Mouse (Mus musculus) left cerebral cortex, postnatal 25 days (tissue): ENCODE results near the gene Cyp2s1. TPM values are rescaled to one million over a fixed set of nuclear protein-coding genes. Genes with fewer than 3 reads are reported as not detected.
A peak's percentile ranks its signal among the peaks of the same experiment; 100 is the strongest.

ENCODE experiments used
- DNase-seq, 2 experiments: peaks; one replicate each; pipeline ENCODE4 v3.0.0; 2022; ENCODE audit warnings: low spot score in 2 of 2, mixed read lengths in 1 of 2
- intact Hi-C: fragments of 180-260 bp; cut with DNase I; formaldehyde crosslinking; loops from one replicate; pipeline ENCODE4 v1.15.1; 2025
- total RNA-seq, 2 experiments: library from RNA; stranded (reverse); gene quantifications; 2 replicates each; pipeline ENCODE4 v1.2.3; 2021

Gene Cyp2s1
- total RNA-seq, 2 experiments from 2014 or later = 1.6 to 4.9 TPM

DNA sequence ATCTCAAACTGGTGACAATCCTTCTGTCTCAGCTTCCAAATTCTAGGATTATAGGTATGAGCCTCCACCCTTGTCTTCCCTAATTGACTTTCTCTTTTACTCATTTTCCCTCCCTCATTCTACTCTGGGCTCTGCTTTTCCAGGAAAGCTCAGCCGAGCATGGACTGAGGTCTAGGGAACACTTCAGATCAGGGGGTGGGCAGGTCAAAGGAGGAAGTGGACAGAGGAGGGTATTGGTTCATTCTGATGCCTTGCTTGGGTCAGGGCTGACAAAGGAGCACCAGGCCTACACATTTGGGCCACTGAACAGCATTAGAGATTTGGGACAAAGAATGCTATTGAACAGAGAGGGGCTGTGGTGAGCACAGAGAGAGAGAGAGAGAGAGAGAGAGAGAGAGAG lies 31.9 kb downstream of the Cyp2s1 start:
- intact Hi-C loops = no loop called here
- DNase-seq = no peak

DNA sequence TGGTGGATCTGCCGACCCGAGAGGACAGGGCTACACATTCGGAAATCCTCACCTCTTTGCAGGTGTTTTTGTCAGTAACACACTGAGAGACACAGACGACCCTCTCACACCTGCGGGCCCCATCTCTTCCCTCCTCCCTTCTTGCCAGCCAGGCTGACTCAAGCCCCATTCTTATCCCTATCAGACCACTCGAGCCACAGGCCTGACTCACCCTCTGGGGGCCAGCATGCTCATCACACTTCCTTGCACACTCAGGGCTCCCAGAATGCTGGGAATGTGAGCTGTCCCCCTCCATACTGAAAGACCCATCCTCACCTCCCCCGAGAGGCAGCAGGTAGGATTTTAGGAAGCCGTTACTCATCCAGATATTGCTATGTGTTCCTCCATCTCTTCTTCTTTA lies 33.0 kb downstream of the Cyp2s1 start:
- no peak for DNase-seq

DNA sequence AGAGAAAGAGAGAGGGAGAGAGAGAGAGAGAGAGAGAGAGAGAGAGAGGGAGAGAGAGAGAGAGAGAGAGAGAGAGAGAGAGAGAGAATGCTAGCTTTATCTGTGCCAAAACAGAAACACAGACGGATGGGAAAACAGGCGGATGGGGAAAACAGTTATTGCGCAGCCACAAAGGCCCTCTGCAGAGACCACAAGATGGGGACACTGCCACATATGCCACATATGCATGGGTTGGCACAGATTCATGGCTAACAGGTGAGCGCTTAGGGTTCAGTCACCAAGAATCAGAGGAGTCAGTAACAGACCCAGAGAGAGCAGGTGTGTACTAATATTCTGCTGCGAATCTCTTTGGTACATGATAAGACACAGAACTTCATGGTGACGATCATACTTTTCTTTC lies 34.0 kb downstream of the Cyp2s1 start:
- intact Hi-C loops = no loop called here
- no peak for DNase-seq

More for the DNA sequence above, 33.0 kb downstream of the Cyp2s1 start:
- intact Hi-C loops = no loop called here

DNA sequence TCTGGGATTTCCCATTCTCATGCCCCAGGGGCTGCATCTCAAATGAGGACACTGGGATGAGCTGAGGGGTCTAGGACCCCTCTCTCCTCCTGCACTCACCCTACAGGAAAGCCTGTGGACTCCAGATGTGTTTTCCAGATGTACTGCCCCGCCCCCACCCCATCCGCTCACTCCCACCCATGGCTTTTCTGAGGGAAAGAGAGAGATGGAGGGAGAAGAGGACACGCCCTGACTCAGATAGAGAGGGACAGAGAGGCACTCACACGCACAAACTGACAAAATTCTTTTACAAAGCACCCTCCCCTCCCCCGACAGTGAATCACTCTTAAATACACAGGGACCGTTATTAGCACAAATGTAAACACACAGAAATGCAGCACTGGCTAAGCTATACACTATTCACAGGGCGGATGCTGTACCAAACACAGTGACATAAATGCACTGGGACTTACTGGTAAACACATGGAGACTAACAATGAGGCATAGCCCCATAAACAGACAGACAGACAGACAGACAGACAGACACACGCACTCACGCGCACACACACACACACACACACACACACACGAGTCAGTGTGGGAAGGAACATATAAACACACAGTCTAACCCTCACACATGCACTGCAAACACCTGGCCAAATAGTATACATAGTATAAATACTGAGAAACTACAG lies 34.6 kb downstream of the Cyp2s1 start:
- no peak for DNase-seq
- intact Hi-C loops = no loop called here

DNA sequence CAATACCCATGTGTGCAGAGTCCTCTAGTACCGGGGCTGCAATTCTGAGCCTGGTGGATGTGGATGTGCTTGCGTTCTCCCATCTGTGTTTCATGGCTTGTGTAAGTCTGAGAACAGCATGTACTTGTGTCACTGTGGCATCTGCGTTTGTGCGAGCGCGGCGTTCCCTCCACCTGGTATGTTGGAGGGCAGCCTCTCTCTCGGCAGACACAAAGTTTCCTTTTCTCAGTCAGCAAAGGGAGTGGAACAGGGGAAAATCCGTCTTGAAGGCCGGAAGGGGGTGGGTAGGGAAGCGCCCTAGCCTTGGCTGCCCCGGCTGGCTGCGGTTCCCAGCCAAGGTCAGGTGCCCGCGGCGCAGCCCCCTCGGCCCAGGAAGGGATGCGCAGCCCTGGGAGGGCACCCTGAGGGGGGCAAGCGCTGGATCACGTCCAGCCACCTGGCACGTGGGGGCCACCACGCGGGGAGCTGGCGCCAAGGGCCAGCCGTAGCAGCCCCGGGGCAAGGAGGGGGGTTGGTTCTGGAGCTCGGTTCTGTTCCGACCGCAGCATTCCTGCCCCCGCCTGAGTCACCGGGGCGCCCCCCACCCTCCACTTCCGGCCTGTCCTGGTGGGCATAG lies 35.3 kb downstream of the Cyp2s1 start:
- intact Hi-C loops = no loop called here
- DNase-seq = peak; percentile 47 to 49

DNA sequence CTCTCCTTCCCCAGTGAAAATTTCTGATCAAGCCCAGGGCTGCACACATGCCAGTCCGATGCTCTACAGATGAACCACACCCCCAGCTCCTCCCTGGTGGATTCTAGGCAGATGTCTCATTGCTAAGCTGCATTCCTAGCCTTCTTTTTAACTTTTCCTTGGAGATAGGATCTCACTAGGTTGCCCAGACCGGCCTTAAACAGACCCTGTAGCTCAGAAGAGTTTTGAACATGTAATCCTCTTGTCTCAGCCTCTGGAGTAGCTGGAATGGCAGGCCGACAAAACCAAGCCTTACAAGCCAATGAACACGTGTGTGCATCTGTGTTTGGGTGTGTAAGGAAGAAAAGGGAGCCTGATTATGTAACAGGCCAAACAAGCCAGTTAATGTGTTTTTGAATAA lies 36.0 kb downstream of the Cyp2s1 start:
- intact Hi-C loops = no loop called here
- DNase-seq = no peak

DNA sequence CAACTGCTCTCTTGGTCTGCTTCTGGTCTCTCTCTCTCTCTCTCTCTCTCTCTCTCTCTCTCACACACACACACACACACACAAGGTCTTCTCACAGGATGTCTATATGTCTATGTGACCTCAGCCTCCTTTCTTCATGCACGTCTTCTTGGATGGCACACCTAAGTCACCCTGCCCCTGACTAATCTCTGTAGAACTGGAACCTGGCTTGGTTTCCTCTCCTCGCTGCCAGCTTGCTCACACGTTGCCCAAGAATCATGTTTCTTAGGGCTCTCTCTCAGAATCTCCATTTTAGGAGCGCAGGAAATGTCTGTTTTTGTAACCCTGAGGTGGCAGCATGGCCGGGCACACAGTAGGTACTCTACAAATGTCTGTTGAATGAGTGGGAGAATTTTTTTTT lies 36.7 kb downstream of the Cyp2s1 start:
- intact Hi-C loops = no loop called here

DNA sequence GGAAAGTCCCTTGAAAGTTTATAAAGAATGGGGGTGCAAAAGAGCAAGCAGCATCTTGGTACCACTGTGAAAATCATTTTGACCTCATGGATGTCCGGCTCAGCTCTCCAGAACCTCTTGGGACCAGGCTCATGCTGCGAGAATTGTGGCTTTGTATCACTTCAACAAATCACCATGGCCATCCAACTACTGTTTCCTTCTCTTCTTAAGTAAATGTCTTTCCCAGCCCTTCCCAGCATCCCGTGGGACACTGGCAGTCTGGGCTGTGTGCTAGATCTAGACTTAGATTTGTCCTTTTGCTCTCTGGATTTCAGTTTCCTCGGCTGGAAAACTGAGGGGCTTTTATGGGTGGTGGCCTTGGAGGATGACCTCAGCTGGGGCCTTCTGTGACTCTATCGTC lies 48.5 kb downstream of the Cyp2s1 start:
- no peak for DNase-seq
- intact Hi-C loops = no loop called here

More for the DNA sequence above, 36.7 kb downstream of the Cyp2s1 start:
- DNase-seq = no peak

DNA sequence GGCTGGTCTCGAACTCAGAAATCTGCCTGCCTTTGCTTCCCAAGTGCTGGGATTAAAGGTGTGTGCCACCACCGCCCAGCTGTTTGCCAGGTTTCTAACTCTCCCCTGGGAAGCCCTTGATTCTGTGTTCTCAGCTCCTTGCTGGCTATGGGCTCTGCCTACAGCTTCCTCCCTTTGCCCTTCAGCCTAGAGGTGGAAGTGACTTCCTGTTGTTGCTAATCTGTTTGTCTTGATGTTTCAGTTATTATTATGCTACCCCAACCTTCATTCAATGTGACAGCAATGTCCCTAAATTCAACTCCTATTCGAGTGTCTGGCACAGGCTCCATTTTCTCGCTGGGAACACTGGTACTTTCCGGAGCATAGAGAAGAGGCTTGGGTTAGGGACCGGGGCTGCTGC lies 50.6 kb downstream of the Cyp2s1 start:
- intact Hi-C loops = no loop called here
- no peak for DNase-seq

DNA sequence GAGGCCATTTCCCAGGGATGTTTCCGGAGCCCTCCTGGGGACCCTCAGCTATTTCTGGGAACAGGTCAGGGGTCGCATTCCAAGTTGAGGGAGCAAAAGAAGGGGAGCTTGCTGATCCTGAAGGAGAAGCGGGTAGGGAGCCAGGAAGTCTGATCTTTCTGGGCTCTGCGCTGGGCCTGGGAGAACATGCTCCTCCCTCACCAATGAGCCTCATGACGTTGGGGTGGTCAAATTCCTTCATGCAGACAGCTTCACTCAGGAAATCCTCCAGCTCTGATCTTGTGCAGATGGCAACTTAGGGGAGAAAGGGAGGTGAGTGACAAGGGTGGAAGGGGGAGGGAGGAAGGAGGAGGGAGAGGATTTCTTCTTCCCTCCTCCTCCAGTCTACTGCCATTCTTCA lies 52.5 kb downstream of the Cyp2s1 start:
- intact Hi-C loops = no loop called here
- no peak for DNase-seq

DNA sequence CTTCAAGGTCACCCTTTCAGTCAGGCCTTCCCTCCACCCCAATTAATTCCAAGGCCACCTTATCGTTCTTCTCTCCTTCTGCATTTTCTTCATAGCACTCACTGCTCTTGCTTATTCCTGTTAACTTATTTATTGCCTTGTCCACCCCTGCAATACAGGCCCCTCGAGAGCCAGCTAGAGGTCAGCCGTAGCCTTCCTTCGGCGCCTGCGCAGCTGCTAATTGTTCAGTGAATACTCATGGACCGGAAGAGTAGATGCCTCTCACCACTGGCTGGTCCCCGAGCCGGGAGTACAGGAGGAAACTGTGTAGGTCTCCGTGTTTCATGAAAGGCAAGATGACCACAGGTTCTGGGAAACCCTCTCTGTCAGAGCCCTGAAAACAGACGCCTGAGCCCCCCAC lies 53.0 kb downstream of the Cyp2s1 start:
- intact Hi-C loops = no loop called here

DNA sequence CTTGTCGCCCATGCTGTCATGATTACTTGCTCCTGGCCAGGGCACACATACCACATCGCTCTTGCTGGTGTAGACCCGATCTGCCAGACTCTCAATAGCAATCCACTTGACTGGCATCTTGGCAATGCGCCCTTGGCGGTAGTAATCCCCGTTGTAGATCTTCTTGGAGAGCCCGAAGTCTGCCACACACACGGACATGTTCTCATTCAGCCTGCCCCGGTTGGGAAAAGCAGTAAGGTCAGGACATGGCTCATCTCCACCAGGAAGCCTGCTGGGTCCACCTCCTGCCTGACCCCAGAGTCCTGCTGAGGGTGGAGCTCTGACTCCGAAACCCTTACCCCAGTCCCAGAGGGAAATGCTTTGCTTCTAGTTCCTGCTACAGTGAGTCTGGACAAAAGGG lies 55.4 kb downstream of the Cyp2s1 start:
- no peak for DNase-seq
- intact Hi-C loops = no loop called here

More for the DNA sequence above, 53.0 kb downstream of the Cyp2s1 start:
- DNase-seq = no peak

DNA sequence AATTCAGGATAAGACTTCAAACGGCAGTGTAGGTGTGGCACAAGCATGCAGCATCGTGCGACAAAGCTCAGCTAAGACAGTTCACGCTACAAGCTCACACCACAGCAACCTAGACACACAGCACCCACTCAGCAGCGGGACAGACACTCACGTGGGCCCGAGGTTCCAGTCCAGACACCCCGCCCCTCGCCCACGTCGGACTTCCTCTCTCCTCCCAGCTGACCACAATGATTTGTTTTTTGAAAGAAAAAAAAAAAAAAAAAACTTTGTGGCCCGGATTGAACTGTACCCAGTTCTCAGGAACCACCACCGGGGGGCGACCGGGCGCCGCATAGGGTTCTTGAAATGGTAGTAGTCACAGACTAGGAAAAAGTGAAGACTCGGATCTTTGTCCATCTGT lies 60.7 kb downstream of the Cyp2s1 start:
- intact Hi-C loops = loop anchor here (1.0 kb wide), 2 partner anchors 49 to 92 kb away; no protein-coding TSS in a partner anchor
- peak; percentile 84 to 90 for DNase-seq

DNA sequence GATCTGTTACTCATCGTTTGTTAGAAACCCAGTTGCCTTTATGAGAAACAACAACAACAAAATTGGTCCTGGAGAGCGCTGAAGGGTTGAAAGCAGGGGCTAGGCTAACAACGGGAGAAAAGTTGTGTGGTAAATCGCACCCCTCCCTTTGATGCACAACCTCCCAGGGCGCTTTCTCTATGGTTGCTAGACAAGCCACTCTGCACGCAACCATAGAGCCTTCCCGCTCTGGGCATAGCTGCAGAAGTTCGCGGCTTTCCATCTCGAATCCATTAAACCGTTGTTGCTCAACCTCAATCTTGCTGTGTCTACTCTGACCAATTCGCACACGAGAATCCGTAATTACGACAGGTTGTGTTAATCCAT lies 61.3 kb downstream of the Cyp2s1 start:
- intact Hi-C loops = no loop called here
- DNase-seq = no peak

DNA sequence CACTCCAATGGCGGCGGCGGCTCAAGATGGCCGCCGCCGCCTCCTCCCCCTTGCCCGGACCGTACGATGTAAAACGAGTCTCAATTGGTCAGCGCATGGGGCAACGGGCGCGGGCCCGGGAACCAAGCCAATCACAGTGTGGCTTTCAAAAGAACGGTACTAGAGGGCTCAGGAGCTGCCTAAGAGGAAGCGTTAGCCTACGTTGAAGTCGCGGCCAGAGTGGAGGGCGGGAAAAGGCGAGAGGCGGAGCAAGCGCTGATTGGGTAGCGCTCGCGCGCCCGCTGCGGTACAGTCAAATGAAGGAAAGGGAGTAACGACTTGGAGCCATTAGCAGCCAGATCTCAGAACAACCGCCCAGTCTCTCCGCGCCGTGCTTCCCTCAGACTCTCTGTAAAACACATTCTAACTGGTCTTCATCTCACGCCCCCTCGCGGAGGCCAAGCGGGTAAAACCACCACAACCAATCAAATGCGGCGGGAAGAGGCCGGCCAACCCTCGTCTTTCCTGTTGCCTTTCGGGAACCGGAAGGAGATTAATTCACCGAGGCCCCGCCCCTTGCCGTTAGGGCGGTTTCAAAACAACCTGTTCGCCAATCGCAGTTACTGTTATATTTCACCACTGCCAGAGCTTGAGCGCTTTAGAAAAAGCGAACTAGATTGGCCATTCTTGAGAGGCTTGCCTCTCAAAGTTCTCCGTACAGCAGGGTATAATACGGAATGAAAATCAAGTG lies 61.8 kb downstream of the Cyp2s1 start, which contains the start of gene Hnrnpul1:
TSS of gene Hnrnpul1 (minus strand) at position 20 of the 730 bp plus-strand sequence.
- intact Hi-C loops = no loop called here
- peak; percentile 100 for DNase-seq

DNA sequence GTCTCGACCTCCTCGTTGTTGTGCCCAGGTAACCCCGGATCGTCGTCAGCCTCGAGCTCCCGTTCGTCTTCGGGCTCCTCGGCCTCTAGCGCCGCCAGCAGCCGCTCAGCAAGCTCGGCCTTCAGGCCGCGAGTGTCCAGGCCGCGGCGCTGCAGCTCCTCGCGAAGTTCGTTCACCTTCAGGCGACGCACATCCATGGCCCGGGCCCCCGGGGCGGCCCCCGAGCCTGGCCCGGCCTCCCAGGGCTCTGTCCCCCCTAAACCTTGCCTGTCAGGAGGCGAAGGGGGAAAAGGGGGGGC lies 62.3 kb downstream of the Cyp2s1 start:
- no peak for DNase-seq
- intact Hi-C loops = no loop called here

DNA sequence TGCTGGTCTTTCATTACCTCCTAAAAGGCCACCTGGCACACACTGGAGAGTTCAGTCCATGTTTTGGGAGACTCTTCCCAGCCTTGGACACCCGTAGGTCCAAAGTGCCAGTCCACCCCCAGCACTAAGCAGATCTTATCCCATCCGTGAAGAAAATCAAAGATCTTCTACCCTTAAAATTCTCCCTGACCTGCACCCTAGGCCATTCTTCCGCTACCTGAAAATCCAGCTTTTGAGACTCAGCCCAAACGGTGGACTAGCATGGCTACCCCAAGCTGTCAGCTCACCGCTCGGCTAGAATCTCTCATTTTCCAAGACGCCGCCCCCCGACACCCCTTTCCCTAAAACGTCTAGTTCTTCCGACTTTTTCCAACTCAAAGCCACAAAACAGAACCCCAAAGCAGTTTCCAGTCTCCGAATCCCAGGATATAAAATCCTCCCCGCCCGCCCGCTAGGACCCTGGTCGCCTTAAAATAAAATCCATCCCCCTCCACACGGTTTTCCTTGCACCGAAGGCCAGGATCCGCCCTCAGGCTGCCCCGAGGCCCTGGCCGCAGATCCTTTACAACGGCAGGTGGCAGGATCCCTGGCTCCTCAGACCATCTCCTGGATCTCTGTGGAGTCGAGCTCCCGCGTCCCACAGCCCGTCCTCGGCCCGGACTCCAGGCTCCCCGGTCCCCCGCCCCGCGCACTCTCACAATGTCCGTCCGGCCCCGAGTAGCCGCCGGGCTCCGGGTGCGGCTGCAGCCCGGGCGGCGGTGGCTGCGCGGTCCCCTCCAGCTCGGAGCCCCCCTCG lies 62.9 kb downstream of the Cyp2s1 start:
- intact Hi-C loops = no loop called here
- no peak for DNase-seq

DNA sequence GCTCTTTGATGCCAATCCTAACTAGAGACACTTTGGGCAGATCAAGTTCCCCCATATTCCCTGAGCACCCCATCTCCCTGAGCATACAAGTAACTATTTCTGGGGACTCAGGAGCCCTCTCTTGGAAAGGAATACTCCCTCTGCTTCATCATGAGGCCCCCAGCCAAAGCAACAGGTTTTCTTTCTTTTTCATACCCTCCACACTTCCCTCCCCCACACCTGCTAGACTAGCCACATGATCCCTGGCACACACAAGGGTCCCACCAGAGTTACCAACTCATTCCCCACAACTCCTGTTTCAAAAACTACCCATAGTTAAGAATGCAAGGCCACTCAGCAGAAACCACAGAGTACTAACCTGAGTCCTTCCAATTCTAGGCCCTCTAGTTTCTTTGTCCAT lies 63.6 kb downstream of the Cyp2s1 start:
- no peak for DNase-seq
- intact Hi-C loops = no loop called here
